Mouse (Mus musculus) intestine, postnatal 0 days (tissue): ENCODE measurements around the gene Med12l. TPM values are rescaled to one million over a fixed set of nuclear protein-coding genes. Genes with fewer than 3 reads are reported as not detected.
"Not testable (repeated sequence)": the region's sequence is repeated elsewhere in the genome, so short reads cannot be mapped to it uniquely, and the experiment has no call there.

ENCODE experiments used
- ATAC-seq: fragments of 200-750 bp; cut with Nextera tagmentation; 2 replicates; pipeline ENCODE4 v1.8.0; 2017; ENCODE audit warnings: mild to moderate bottlenecking, moderate TSS enrichment, moderate library complexity
- H3K27ac ChIP-seq: fragments of 300-500 bp; sonication (generic); 2 replicates; pipeline ENCODE4 v1.5.1; 2014; ENCODE audit warnings: mild to moderate bottlenecking, low read depth, low read length, moderate library complexity
- H3K27me3 ChIP-seq: fragments of 300-500 bp; sonication (generic); replicated peaks from 2 replicates; pipeline ENCODE4 v1.6.1; 2014; ENCODE audit warnings: low read length, mixed read lengths; ENCODE audit not compliant: control insufficient read depth, insufficient read depth
- H3K36me3 ChIP-seq: fragments of 300-500 bp; sonication (generic); 2 replicates; pipeline ENCODE4 v1.6.1; 2014; ENCODE audit warnings: mild to moderate bottlenecking, moderate library complexity; ENCODE audit not compliant: control insufficient read depth, insufficient read depth
- H3K4me1 ChIP-seq: fragments of 300-500 bp; sonication (generic); replicated peaks from 2 replicates; pipeline ENCODE4 v1.6.1; 2014; ENCODE audit warnings: antibody characterized with exemption, low read length, mixed read lengths; ENCODE audit not compliant: control insufficient read depth, insufficient read depth
- H3K4me2 ChIP-seq: fragments of 300-500 bp; sonication (generic); replicated peaks from 2 replicates; pipeline ENCODE4 v1.6.1; 2014; ENCODE audit warnings: low read depth, mild to moderate bottlenecking, moderate library complexity
- H3K4me3 ChIP-seq: fragments of 300-500 bp; sonication (generic); 2 replicates; pipeline ENCODE4 v1.5.1; 2014; ENCODE audit warnings: low read depth, low read length
- H3K9ac ChIP-seq: fragments of 300-500 bp; sonication (generic); 2 replicates; pipeline ENCODE4 v1.6.1; 2014; ENCODE audit warnings: mild to moderate bottlenecking, low read depth, low read length
- H3K9me3 ChIP-seq: fragments of 300-500 bp; sonication (generic); 2 replicates; pipeline ENCODE4 v1.6.1; 2016; ENCODE audit warnings: mixed run types; ENCODE audit not compliant: control insufficient read depth
- CTCF ChIP-seq: sonication (generic); IDR thresholded peaks from 2 replicates; pipeline ENCODE4 v1.5.1; 2016; ENCODE audit warnings: low read depth, mild to moderate bottlenecking, control low read depth, antibody characterized with exemption, moderate library complexity
- WGBS: fragments of 180-500 bp; shearing (Covaris S2); extraction: QIAGEN DNeasy Blood & Tissue Kit; methylation state at CpG from one replicate; pipeline ENCODE4 v1.1.7; 2014; 5-methylcytosine and 5-hydroxymethylcytosine counted together
- polyA plus RNA-seq: library from polyadenylated mRNA; unstranded; fragments of >200 nt; fragmentation: Nextera tagmentation; extraction: Ambion mirVana; gene quantifications from 2 replicates; pipeline ENCODE4 v1.2.1, GENCODE M21; 2015

The Med12l gene
- polyA plus RNA-seq, 1 experiment from 2014 or later = 0.42 TPM

DNA sequence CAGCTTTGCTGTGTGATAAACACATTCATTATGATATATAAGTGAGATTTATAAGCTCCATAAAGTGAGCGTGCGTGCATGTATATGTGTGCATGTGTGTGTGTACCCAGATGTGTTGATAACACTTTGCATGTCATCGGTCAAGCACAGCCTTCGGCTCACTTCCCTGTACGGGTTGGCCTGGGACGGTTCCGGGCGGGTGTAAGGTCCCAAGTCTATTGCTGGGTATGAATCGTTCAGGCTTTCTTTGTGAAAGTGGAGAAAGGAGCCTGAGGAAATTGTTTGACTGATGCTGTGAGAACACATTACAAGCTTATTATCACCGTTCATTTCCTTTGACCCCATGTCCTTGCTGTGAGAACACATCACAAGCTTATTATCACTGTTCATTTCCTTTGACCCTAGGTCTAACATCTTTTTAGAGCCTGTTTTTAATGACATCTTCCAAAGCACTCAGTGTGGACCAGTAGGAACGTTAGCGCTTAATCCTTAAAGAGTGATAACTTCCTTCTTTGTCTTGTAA, 133.4 kb downstream of the Med12l start:
- no peaks in the 10 kb centered on the region for H3K27me3 ChIP-seq
- H3K36me3 ChIP-seq = no peaks in the 10 kb centered on the region
- H3K4me1 ChIP-seq = no peaks in the 10 kb centered on the region
- H3K9me3 ChIP-seq = no peaks in the 10 kb centered on the region
- no peak overlapping the region for H3K9ac ChIP-seq
- no peak for ATAC-seq
- H3K4me2 ChIP-seq = no peak overlapping the region
- no peak for TF ChIP-seq CTCF
- H3K27ac ChIP-seq = no peak overlapping the region
- WGBS = 73% methylated on average over 12 of the region's 12 CpGs
- no peak overlapping the region for H3K4me3 ChIP-seq

DNA sequence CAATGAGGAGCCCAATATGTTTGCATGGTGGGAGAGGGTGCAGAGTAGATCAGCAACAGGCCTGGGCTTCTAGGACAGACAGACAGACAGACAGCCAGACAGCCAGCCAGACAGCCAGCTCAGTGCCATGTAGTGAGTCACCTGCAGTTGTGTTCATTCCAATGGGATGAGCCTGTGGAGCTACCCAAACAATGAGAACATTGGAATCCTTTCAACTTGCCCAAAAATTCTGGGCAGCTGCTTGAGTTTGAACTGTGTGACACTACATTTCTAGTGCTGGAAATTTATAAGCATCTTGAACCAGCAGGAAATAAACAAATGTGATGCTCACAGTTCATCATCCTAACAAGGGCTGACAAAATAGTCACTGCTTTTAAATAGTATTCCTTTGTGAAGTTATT, 134.0 kb downstream of the Med12l start:
- Histone ChIP-seq H3K4me2 (no peak overlapping the region), H3K9ac (no peak overlapping the region), H3K4me1 (no peaks in the 10 kb centered on the region), H3K27me3 (no peaks in the 10 kb centered on the region), H3K4me3 (no peak overlapping the region), H3K36me3 (no peaks in the 10 kb centered on the region), H3K27ac (no peak overlapping the region), H3K9me3 (no peaks in the 10 kb centered on the region)
- ATAC-seq = no peak
- no peak for TF ChIP-seq CTCF

DNA sequence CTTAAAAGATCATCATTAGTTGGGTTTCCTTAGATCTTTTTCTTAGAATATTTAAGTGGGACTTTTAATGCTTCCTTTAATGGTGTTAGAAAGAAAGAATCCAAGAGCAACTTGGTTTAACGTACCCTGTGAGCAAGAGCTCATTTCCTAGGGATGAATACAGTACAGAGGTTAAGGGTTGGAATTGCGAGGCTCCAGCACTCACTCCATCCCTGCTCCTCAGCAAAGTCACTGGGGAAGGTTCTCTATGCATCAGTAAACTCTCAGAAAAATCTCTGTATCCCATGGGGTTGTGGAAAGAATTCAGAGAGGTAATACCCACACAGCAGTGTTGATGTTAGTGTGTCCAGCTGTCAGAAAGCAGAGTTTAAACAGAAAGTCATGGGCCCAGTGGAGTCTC, 134.5 kb downstream of the Med12l start:
- H3K4me1 ChIP-seq = no peaks in the 10 kb centered on the region
- H3K27ac ChIP-seq = no peak overlapping the region
- H3K36me3 ChIP-seq = no peaks in the 10 kb centered on the region
- 62% methylated on average over 2 of the region's 2 CpGs for WGBS
- no peak overlapping the region for H3K4me2 ChIP-seq
- TF ChIP-seq CTCF = no peak
- ATAC-seq = no peak
- H3K4me3 ChIP-seq = no peak overlapping the region
- no peaks in the 10 kb centered on the region for H3K27me3 ChIP-seq
- no peaks in the 10 kb centered on the region for H3K9me3 ChIP-seq
- H3K9ac ChIP-seq = no peak overlapping the region

DNA sequence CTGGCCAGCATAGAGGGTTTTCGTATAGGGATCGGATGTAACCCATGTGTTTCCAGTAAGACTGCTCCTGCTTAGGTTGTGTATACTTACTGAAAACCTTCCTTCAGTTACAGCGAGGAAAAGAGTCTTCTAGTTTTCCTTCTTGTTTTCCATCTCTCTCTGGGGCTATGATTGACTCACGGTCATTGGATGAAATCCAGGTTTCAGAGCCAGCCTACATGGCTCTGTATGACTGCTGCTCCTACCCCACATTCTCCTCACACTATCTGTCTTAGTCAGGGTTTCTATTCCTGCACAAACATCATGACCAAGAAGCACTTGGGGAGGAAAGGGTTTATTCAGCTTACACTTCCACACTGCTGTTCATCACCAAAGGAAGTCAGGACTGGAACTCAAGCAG, 135.3 kb downstream of the Med12l start:
- H3K9me3 ChIP-seq, H3K36me3 ChIP-seq, H3K4me2 ChIP-seq, H3K27me3 ChIP-seq, H3K4me1 ChIP-seq, H3K27ac ChIP-seq, H3K4me3 ChIP-seq, H3K9ac ChIP-seq, ATAC-seq: not testable (repeated sequence)
- WGBS = 89% methylated on average over 4 of the region's 4 CpGs

DNA sequence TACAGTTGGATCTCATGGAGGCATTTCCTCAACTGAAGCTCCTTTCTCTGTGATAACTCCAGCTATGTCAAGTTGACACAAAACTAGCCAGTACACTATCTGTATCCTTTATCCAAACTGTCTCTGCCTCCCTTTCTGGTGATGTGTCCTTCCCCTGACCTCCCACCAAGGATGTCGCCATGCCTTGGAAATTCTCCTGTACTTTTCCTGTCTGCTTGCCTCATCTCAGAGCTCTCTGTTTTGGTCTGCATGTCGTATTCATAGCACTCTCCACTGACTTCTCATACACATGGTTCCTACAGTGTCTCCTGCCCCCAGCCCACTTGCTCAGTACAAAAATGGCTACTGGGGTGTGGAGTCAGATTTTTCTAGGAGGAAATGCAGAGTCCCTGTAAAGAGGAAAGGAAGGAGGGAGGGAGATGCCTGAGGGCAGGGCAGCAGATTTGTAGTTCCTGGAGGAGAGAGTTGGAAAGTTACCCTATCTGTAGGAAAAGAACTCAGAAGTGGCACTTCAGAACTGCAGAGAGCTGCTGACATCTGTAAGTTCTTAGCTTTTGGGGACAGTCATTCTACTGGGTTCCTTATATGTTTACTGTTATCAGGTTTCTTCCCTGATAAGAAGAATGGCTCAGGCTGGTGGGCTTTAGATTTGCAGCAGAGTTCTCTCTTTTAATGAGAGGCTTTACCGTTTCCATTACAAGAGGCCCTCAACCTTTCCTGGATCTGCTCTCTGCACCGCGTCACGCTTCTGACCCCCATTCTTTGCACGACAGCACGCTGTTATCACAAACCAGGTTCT, 136.1 kb downstream of the Med12l start:
- no peaks in the 10 kb centered on the region for H3K9me3 ChIP-seq
- ATAC-seq = no peak
- H3K36me3 ChIP-seq = no peaks in the 10 kb centered on the region
- no peak overlapping the region for H3K27ac ChIP-seq
- no peaks in the 10 kb centered on the region for H3K27me3 ChIP-seq
- H3K4me3 ChIP-seq = no peak overlapping the region
- H3K4me2 ChIP-seq = no peak overlapping the region
- 76% methylated on average over 8 of the region's 8 CpGs for WGBS
- H3K9ac ChIP-seq = no peak overlapping the region
- no peak for TF ChIP-seq CTCF
- H3K4me1 ChIP-seq = no peaks in the 10 kb centered on the region

DNA sequence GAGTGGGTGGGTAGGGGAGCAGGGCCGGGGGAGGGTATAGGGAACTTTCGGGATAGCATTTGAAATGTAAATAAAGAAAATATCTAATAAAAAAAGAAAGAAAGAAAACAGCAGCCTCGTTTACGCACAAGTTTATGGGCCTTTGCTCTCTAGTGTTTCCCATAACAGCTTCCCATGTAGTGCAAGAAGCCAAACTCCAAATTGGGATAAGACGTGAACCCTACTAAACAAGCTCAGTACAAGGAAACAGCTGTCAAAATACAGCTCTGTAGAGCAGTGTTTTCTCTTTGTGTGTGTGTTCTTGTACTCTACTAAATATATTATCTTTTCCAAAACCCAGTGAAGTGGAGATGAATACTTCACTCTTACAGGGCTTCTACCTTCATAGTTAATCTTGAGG, 139.6 kb downstream of the Med12l start:
- 67% methylated on average over 5 of the region's 5 CpGs for WGBS
- no peak for TF ChIP-seq CTCF

More for the DNA sequence above, 139.6 kb downstream of the Med12l start:
- H3K4me2 ChIP-seq = no peak overlapping the region
- no peak for ATAC-seq
- H3K4me3 ChIP-seq = no peak overlapping the region
- H3K9me3 ChIP-seq = no peaks in the 10 kb centered on the region
- H3K27ac ChIP-seq = no peak overlapping the region
- no peak overlapping the region for H3K9ac ChIP-seq
- no peaks in the 10 kb centered on the region for H3K4me1 ChIP-seq
- H3K27me3 ChIP-seq = no peaks in the 10 kb centered on the region
- no peaks in the 10 kb centered on the region for H3K36me3 ChIP-seq
